Mouse (Mus musculus) T-helper 17 cell (primary cell): ENCODE data around the gene Btg1.

Source experiments
- in situ Hi-C, 2 experiments: fragments of 300-600 bp; cut with MboI, MseI; formaldehyde crosslinking; loops; 1 replicate in 1 of 2; 2 replicates in 1 of 2; pipeline ENCODE4 v1.15.1; 2025; ENCODE audit warnings: high pct_unique_total_duplicates in 2 of 2

The Btg1 gene

DNA sequence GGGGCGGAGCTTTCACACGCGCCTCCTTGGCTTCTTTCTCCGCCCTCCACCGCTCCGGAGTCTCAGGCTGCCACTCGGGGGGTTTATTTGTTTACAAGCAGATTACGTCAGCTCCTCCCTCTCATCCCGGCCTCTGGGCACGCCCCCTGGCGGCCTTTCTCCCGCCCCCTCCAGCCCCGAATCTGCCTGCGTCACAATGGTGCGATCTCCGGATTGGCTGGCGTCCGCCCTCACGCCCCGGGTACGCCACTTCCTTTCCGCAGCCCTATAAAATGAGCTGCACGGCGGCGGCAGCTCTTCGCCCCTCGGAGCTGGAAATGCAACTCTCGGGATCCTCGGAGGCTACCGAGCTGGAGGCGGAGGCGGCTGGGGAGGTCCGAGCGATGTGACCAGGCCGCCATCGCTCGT is at the start of gene Btg1:
TSS of gene Btg1 (plus strand) at position 298 of the 408 bp plus-strand sequence.
- in situ Hi-C loops: loop anchor here (10.0 to 25.0 kb wide), 2 partner anchors 212 to 279 kb away; no protein-coding TSS in a partner anchor

DNA sequence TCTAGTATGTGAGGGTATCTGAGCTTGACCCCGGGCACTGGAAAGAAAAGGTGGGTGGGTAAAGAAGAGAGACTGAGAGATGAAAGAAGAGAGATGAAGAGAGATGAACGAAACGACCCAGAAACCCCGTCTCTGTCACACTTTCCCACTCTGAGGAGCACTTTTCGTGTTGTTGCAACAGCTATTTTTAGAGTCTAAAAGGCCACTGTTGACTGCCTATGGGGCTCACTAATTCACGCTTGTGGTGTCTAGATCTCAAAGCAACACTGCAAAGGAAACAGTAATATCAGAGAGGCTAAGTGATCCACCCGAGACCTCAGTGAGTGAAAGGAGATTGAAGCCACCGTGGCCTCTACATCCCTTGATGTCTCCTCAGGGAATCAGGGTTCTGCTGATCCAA is 47.3 kb upstream of the Btg1 start:
- in situ Hi-C loops: loop anchor here in 1 of 2 experiments (5.0 kb wide), 1 partner anchor 743 kb away; no protein-coding TSS in a partner anchor

DNA sequence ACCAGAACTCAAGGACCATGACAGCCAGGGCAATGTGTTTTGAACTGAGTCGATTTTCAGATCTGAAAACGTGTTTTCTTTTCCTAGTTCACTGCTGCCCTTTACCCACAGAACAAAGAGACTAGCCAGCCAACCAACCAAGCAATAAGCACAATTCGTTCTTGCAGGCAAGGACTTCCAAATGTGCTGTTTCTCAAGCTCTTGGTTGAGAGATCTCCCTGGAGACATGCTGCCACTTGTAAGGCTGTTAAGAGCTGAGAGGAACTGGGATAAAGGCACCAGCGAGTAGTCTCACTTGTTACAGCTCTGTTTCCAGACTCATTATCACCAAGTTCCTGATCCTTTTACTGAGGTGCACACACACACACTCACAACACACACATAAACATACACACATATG is 45.6 kb upstream of the Btg1 start:
- in situ Hi-C loops: no loop called here

DNA sequence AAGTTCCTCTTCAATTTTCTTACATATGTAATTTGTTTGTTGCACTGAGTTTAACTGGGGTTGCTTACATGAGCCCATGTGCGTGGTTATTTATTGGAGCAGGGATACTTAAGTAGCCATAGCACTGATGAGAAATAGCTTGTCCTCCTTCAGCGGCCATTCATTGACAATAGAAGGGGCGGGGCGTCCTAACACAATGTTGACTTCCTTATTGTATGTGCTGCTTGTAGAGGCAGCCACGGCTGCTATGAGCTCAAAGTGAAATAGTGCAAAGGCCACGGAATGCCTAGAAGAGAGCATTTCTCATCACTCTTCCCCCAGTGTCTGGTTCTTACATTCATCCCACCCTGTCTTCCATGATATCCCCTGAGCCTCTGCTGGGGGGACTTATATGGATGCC is 42.0 kb upstream of the Btg1 start:
- in situ Hi-C loops: no loop called here

DNA sequence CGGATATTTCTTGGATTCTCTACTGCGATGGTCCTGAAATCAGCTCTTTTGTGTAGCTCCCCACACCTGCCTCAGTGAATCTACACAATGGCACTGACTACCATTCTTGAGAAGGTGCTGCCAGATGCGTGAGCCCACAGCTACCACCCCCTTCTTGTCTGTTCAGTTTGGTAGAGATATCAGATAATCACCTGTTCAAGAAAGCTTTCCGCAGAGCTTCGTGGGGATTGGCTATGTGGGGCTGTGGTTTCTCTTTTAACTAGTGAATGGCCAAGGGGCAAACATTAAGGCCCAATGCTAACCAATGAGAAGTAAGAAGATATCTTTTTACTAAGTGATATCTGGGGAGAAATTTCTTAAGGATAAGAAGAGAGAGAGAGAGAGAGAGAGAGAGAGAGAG is 41.5 kb upstream of the Btg1 start:
- in situ Hi-C loops: no loop called here

DNA sequence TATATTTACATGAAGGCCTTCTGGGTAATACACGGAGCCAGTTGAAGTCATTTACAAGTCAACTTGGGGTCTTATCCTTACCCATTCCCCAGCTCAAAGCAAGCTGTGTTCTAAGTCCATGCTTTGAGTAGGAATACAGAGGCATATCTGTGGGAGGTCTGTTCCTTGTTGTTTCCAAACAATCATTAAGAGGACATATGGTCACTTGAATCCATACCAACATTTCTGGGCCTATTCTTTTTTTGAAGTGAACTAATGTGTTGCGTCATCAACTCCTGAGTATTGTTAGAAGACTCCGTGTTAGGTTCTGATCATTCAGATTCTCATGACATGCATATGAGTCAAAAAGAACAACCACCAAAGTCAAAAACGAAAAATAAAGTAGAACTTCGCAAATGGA is 37.9 kb upstream of the Btg1 start:
- in situ Hi-C loops: no loop called here

DNA sequence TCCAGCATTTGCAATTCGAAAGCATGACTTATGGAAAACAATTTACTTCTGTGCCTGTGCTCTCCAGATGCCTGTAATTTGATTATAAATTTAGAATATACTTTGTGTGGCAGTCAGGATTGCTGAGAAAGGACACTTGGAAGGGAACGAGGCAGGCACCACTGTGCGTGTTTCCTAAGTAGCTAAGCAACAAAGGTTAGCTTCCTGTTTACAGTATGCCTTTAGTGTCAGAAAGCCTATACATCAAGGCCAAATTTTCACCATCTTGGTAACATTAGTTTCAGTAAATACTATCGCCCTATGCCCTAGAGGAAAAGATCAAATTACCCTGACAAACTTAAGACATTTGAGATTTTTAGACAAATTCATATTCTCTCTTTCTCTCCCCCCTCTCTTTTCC is 37.4 kb upstream of the Btg1 start:
- in situ Hi-C loops: no loop called here

DNA sequence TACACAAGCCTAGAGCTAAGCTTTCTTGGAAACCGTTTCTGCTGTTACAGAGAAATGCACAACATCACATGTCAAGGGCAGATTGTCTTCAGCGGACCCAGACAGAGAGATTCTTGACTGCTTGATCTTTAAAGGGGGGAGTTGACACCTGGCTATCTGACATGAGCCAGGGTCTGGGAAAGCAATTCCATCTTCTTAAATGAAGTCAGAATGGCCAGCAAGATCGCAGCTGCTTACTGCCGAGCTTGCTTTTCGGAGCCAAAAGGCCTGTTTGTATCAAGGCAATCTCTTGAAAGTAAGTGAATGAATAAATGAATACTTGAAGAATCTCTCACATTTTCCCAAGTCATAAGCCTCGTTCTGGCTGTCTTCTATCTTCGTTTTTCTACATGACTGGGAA is 36.6 kb upstream of the Btg1 start:
- in situ Hi-C loops: no loop called here

DNA sequence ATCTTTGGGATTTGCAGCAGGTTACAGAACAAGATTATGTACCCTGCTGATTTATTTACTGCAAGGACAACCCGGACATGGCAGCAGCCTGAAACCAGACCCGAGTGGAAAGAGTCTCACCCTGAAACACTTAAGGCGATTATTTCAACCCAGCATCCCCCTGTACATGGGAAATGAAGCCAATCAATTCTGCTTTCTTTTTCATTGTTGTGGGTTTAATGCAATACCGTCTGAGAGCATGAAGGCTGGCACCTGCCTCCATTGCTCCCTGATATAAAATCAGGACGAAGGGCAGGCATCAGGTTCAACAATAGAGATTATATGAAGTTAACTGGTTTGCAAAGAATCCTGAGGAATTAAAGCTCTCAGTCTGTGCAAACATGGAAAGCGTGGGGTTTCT is 35.6 kb upstream of the Btg1 start:
- in situ Hi-C loops: no loop called here

DNA sequence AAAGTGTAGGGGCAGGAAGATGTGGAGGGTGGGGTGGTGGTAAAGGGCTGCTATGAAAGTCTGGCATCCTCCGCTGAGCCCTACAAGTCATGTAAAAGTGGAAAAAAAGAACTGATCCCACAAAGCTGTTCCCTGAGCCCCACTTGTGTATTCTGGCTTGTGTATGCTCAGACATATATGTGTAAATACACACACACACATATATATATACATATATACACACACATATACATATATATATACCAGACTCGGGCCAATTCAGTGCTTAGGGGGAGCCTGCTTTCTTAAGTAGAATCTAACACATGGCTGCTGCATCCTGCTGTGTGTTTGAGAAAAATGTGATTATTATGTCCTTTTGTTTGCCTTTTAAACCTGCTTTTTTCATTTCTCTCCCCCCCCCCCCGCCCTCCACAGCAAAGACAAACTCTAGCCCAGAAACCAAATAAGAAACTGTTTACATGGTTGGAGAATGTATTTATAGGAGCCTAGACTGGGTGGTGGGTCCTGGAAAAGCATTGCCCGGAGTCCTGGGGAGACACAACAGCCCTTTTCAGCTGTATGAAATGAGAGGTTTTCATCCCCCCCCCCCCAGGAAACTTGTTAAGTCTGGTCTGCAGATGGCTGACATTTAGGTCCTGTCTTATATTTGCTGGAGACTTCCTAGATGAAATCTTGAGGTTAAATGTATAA is 30.5 kb upstream of the Btg1 start:
- in situ Hi-C loops: no loop called here

DNA sequence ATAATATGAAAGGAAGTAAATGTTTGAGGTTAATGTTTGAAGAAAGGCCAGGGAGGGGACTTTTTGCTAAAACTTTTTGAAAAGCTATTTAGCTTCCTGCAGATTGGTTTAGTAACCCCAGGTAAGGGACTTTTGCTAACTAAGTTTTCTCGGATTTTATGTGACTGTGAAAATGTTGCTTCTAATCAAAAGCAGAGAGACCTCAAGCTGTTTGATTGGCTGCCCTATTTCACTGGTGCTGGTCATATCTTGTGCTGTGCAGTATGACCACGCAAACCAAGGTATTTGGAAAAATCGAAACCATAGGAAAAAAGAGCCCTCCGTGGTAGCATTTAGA is 30.0 kb upstream of the Btg1 start:
- in situ Hi-C loops: no loop called here

DNA sequence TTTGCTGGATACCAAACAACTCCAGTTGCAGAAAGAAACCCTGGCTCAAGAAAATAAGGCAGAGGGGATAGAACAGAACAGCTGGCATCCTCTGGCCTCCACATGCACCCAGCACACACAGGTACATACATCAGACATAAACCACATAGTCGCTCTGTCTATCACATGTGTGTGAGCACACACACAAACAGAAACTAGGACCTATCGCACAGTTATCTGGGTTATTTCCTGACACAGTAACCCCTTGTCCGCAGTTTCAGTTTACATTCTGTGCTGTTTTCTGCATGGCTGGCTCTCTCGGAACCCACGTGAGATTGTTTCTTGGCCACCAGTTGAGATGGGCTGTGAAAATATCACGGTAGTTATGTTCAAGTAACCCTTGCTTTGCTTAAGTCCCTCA is 28.6 kb upstream of the Btg1 start:
- in situ Hi-C loops: no loop called here

DNA sequence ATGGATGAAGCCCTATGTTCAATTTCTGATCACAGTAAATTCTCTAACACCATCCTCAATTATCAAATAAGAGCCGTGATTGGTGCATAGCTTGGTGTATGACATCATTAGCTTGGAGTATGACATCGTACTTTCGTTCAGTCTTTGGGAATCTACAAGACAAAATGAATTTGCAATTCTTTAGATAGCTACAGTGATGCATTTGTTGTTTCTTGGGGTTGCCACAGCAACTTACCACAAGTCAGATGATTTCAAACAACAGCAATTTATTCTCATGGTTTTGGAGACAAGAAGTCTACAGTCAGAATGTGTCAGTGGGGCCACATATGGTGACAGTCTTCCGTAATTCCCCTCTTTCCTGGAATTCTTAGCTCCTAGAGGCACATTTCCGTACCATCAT is 27.0 kb upstream of the Btg1 start:
- in situ Hi-C loops: loop anchor here in 1 of 2 experiments (10.0 kb wide), 1 partner anchor 855 kb away; no protein-coding TSS in a partner anchor

DNA sequence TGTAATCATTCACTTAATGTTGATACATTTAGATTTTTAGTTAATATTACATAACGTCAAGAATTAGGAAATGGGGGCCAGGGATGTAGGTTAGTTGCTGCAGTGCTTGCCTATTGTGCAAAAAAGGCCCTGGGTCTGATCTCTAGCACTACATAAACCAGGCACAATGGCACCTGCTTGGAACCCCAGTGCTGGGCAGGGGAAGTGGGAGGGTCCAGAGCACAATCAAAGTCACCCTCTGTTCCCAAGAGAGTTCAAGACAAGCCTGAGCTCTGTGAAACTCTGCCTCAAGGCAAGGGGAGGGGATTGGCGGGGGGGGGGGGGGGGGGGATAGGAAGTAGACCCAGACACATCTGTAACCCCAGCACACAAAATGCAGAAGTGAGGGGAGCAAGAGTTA is 24.7 kb upstream of the Btg1 start:
- in situ Hi-C loops: loop anchor here in 1 of 2 experiments (10.0 kb wide), 1 partner anchor 853 kb away; no protein-coding TSS in a partner anchor

DNA sequence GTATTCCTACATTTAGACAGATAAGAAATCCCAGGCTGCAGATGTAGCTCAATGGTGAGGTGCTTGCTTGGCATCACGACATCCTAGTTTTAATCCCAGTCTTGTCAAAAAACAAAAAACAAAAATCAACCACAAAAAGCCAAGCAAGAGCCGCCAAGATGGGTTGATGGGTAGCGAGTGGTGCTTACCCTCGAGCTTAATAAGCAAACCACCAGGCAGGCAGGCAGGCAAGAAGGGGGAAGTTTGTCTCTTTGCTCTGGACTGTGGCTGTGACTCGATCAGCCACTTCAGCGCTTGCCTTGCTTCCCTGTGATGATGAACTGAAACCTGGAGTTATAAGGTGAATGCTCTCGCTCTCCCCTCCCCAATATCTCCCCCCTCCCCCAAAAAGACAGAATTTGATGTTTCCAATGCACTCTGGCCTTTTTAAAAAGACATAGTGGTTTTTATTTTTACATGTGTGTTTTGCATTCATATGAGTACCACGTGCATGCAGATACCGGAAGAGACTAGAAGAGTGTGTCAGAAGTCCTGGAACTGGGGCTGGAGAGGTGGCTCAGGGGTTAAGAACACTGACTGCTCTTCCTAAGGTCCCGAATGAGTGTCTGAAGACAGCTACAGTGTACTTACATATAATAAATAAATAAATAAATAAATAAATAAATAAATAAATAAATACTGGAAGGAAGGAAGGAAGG is 21.2 kb upstream of the Btg1 start:
- in situ Hi-C loops: loop anchor here in 1 of 2 experiments (10.0 kb wide), 1 partner anchor 849 kb away; no protein-coding TSS in a partner anchor

DNA sequence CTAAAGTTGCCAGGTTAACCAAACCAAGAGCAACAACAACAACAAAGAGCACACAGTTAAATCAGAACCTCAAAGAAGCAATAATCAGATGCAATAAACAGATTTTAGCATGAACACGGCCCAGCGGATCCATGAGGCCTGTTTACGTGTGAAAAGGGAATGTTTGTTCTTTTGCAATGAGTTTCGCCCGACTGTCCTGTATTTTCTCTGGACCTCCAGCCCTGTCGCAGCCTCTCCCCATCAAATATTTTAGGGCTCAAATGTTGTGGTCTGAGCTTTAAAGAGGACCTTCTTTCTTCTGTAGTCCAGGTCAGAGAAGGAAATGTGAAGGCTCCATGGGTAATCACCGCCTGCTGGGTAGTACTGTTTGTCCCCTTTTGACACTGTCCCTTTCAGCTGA is 20.4 kb upstream of the Btg1 start:
- in situ Hi-C loops: loop anchor here in 1 of 2 experiments (10.0 kb wide), 1 partner anchor 848 kb away; no protein-coding TSS in a partner anchor

DNA sequence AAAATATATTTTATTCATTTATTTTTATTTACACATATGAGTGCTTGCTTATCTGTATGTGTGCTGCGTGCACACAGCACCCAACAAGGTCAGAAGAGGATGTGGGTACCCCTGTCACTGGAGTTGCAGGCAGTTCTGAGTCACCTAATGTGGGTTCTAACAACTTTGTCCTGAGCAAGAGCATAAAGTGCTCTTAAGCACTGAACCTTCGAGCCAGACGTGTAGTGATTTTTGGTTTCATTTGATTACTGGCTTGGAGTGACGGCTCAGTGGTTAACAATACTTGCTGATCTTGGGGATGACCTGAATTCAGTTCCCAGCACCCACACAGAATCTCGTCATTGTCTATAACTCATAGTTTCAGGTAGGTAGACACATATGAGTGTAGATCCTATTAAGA is 17.2 kb upstream of the Btg1 start:
- in situ Hi-C loops: loop anchor here (10.0 to 25.0 kb wide), 3 partner anchors 262 to 845 kb away; no protein-coding TSS in a partner anchor

DNA sequence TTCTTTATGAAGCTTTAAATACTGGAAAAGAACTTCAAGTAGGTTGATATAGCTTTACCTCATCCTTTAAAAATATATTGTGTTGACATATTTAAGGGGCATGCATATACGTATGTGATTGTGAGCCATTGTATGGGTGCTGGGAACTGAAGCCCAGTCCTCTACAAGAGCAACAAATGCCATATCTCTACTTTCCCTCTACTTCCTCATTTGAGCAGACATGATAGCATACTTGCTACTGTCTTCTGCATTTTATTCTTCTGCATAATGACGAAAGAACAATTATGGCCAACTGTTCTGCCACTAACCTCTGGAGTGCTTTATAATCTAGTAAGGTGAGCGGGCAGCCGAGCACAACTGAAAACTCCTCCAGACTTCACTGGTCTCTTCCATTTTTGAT is 15.1 kb upstream of the Btg1 start:
- in situ Hi-C loops: loop anchor here (10.0 to 25.0 kb wide), 2 partner anchors 264 to 387 kb away; no protein-coding TSS in a partner anchor

DNA sequence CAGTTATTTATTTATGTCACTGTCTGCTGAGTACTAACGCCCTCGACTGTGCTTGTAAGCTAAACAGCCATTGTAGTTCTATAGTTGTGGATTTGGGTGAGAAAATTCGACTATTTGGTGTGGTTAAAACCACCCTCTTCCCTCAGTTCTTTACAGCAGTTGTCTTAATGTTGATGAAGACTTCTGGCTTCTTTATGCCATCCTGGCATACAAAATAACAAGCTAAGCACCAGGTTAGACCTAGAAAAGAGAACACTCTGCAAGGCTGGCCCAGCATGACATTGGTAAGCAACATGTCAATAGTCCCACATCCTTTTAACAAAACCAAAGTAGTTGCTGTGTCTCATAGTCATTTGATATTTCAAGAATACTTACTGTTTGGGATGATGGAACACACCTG is 14.5 kb upstream of the Btg1 start:
- in situ Hi-C loops: loop anchor here (10.0 to 25.0 kb wide), 2 partner anchors 265 to 388 kb away; no protein-coding TSS in a partner anchor

DNA sequence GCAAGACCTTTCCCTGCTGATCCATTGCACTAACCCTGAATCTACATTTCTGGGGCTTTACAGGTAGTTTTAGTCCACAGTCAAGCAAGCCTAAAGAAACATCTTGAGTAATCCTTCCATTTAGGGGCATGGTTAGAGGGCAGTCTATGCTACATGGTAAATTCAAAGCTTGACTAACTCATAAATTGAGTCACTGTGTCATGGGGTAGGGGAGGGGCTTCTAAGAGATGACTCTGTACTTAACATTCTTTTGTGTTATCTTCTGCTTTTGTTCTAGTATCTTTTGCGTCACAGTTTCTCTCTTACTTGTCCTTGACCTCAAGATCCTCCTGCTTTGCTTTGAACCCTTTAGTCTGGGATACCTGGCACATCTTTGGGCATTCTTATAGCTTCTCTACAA is 11.6 kb upstream of the Btg1 start:
- in situ Hi-C loops: loop anchor here (5.0 to 25.0 kb wide), 5 partner anchors 143 to 390 kb away; no protein-coding TSS in a partner anchor

DNA sequence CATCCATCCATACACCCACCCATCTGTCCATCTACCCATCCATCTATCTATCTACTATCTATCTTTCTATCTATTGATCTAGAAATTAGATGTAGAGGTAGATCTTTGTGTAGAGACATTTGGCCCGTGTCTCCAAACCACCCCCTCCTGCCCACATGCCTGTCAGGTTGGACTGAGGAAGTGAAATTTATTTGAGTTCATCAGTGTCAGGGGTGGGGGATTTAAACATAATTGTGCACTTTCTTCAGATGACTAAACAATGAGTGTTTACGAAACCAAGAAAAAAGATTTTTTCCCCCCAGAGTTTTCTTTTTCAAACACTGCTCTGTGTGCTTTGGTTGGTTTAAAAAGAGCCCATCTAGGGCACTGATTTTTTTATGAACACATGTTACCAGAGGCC is 10.9 kb upstream of the Btg1 start:
- in situ Hi-C loops: loop anchor here (5.0 to 25.0 kb wide), 5 partner anchors 144 to 391 kb away; no protein-coding TSS in a partner anchor

DNA sequence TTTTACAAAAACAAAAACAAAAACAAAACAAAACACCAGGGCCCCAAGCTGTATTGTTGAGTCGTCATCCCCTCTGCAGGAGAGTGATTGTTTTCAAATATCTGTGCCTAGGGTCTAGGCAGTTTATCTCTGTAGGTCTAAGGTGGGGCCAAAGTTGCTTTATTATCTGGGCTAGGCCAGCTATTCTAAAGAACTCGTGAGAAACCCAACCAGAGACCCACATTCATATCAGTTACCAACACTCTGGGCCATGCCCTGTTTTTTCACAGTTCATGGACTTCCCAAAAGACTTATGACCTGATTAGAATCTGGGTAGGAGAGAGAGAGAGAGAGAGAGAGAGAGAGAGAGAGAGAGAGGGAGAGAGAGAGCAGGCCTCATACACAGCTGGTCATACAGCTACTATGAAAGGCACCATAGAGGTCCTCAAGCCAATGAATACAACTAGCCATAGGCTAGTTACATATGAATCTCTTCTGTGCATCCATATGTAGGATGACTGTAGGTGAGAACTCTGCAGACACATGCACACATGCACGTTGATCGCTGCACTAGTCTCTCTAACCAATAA is 9.1 kb upstream of the Btg1 start:
- in situ Hi-C loops: loop anchor here (5.0 to 25.0 kb wide), 5 partner anchors 145 to 393 kb away; no protein-coding TSS in a partner anchor
